Mouse (Mus musculus) naive thymus-derived CD4-positive, alpha-beta T cell, adult 2 months (primary cell): ENCODE results near the gene Sox30.
A peak's percentile ranks its signal among the peaks of the same experiment; 100 is the strongest.

Source experiments
- DNase-seq: peaks from one replicate; pipeline ENCODE4 v3.0.0-alpha.2; 2011; ENCODE audit warnings: low read depth

Sox30 gene

DNA sequence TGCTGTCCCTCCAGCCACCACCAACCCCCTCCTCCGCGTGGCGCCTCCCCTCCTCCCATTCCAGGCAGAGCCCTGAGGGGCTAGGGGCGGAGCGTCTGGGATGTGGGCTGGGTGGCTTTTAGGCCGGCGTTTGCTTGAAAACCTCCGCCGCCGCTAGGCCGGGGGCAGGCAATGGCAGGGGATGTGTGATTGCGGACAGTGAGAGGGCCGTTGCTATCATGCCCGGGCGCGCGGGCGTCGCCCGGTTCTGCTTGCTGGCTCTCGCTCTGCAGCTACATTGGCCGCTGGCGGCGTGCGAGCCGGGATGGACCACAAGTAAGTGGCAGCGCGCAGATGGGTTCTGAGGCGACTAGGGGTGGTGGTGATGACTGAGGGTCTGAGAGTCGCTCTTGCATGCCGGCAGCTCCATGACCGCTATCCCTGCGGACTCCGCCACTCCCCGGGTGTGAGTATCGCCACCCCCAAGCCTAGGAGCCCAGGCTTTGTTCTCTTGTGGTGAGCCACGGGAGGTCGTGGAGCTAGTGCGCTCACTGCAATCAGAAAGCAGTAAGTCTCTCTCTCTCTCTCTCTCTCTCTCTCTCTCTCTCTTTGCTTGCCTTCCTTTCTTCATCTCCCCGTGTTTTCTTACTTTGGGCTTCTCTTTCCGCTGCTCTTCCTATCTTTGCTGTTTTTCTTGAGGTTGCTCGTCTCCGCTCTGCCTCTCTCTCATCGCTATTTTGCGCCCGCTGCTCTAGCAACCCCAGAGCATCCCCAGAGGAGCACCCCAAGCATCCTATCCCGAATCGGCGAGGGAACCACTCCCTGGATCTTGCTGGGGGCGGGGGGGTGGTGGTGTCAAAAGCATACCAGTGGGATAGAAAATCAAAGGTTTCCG is 76.0 kb downstream of the Sox30 start, which contains the start of gene Adam19:
Gene Adam19, plus strand, starts transcription at position 97 of the 874 bp plus-strand sequence.
- DNase-seq: peak; percentile 55

DNA sequence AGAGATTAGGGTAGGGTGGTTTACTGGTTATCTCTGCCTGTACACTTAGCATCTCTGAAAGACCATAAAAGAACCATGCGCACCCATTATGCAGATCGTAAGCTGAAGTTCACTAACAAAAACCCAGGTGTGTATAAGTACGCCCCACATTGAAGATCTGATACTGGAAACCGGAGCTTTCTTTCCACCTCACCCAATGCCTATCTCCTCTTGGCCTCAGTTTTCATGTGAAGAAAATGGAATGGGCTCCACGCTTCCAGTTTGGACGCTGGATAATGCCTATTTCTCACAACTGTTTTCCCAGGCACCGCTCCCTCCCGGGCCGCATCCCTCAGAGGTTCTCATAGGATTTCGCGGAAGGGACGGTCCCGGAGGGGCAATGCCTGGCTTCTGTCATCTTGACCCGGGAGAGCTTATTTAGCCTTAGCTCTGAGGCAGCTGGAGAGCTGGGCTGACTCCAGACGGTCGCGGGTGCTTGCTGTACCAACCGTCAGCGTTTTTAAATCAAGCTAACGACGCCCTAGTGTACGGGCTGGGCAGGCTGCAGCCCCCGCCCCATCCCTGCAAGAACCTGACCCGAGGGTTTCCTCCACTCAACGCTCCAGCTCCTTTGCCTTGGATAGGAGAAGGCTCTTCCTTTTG is 76.8 kb downstream of the Sox30 start:
- DNase-seq: no peak

DNA sequence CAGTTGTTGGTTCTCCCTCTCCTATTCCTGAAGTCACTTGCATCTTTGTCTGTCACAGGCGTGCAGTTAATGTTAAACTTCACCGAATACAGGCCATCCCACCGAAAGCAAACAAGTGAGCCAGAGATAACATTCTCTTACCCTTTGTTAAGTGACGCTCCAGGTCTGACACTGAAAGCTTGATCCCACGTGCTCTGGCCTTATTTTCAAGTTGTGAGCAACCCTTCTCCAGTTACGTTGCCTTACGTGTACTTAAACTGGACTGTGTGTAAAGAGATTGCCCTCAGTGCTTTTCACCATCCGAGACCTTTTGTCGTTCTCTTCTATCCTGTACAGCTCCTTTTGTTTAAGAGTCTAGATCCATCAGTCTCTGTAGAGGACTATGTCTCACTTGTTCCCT is 77.9 kb downstream of the Sox30 start:
- no peak for DNase-seq

- DNase-seq: no peak
These were observed 78.8 kb downstream of the Sox30 start for GRCm38 (mm10) chr11:46058916-46059315.

- no peak for DNase-seq
These were observed 80.0 kb downstream of the Sox30 start for GRCm38 (mm10) chr11:46059887-46060650.

DNA sequence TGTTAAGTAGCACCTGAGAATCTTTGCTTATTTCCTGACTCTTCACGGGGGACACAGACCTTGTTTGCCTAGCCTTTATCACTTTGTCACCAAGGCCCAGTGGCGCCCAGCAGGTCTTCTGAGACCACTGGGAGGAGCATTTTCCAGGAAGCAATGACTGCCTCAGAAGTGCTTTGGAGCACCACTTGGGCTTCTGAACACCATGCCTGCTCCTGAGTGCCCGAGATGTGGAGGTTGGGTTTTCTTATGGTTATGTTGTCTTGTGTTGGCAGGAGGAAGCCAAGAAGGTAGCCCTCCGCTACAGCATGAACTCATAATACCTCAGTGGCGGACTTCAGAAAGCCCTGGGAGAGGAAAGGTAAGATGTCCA is 80.5 kb downstream of the Sox30 start:
- no peak for DNase-seq

DNA sequence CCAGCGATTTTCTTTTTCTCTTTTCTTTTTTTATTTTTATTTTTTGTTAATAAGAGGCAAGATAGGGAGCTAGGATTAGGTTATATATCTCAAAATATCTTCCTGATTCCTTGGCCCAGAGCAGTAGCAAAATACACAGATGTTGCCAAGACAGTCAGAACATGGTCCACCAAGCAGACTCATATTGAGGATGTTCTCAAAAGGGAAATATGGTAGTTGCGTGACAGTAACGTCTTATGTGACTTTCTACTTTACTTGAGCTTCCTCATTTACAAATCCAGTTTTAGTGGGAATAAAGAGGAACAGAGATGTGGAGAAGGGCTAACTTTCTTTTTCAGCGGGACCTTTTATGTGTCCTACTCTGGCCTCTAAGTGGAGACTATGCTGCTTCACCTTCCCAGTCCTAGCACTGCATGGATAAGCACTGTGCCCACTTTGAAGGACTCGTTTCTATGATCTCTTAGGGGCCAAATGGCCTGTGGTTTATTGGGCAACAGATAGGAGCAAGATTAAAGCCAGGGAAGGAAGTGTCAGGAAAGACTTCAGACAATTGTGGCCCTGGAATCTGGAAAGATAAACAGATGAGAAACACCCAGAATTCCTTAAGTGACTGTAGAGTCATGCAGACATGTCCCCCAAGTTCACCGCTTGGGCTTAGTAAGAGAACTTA is 81.8 kb downstream of the Sox30 start:
- DNase-seq: no peak

DNA sequence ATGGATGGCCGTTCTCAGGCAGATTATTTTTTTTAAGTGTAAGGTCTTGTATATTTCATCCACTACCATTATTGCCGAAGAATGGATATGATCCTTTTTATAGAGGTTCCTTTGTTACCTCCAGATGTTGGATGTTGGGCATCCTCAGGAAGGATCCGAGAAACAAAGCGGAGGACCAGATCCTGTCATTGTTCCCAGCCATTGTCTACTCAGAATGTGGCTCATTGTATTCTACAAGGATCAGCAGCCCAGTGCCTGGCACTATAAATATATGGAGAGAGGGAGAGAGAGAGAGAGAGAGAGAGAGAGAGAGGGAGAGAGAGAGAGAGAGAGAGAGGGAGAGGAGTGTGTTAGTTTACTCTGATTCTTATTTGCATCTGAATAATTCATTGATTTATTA is 82.5 kb downstream of the Sox30 start:
- DNase-seq: no peak

DNA sequence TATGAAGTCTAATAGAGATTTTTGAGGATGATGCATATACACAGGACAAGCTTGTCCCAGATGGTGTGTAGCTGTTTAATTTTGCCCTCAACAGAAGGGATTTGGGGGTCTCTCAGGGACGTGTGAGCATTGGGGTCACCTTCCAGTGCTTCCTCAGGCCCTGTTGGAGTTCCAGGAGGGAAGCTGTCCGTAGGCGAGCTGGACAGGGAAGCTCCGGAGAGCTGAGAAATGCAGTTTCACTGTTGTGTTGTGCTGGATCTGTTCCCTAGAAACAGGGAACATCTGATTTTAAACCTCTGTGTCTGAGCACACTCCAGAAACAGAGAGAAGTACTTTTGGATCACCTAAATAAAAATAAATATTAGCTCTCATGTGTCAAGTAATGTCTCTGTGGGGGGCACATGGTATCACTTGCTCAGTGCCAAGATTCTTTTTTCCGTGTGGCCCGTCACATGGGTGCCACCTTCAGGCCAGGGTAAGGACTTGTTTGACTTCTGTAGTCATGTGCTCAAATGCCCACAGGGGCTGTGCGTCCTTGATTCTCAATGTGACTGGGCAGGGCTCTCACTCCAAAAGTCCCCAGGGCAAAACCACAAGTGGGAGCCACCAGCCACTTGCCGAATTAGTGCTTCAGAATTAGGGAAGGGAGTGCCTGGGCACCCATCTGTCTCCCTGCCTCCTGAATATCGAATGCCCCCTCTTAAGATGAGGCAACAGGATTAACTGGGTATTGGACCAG is 83.1 kb downstream of the Sox30 start:
- DNase-seq: no peak

DNA sequence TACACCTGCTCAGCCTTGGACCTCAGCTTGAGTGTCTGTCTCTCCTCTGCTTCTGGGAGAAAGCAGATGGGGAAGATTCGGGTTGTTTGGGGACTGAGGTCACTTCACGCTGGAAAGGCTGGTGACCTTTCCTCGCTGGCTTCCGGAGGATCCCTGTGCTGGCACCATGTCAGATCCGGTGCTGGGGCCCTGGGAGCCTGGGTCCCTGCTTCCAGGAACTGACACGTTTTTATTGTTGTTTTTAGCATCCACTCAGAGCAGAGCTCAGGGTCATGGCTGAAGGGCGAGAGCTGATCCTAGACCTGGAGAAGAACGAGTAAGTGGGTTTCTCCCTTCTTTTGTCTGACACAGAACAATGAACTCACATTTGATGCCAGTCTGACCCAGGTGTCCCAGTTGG is 84.7 kb downstream of the Sox30 start:
- DNase-seq: no peak

DNA sequence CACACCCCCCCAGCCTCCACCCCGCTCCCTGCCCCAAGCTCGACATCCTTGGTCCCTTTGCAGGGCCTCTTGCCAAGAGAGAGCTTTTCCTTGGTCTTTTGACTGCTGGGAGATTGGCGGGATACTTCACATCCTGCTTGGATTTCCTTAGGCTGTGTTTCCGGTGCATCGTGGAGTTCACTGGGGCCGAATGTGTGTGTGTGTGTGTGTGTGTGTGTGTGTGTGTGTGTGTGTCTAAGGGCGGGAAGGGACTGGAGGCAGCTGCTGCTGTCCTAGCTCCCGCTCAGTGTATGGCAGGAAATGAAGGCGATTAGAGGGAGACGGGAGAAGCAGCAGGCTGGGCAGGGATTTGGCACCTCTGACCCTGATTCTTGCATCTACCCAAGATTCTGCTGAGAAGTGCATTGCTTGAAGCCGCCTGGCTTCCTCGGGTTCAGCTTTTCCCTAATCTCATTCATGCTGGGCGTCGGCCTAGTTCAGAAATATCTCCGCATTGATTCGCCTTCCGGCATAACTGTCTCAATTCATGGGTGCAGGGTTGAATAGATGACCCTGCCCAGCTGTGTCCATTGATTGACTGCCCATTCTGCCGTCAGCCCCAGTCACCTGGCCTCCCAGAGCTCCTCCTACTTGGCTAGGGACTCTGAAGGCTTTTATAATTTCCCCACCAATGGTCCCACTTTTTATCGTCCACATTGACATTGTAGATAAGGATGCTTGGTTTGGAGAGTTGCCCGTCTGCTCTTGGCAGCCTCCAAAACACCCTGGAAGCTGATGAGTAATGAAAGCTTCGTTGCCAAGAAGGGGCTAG is 85.3 kb downstream of the Sox30 start:
- DNase-seq: no peak
